Mouse (Mus musculus) neural tube, embryonic 10.5 days (tissue): ENCODE measurements around the gene Flvcr1.

Source experiments
- DNase-seq: peaks from one replicate; pipeline ENCODE4 v3.0.0-alpha.2; 2017; ENCODE audit warnings: low spot score; ENCODE audit errors: extremely low spot score

The Flvcr1 gene

DNA sequence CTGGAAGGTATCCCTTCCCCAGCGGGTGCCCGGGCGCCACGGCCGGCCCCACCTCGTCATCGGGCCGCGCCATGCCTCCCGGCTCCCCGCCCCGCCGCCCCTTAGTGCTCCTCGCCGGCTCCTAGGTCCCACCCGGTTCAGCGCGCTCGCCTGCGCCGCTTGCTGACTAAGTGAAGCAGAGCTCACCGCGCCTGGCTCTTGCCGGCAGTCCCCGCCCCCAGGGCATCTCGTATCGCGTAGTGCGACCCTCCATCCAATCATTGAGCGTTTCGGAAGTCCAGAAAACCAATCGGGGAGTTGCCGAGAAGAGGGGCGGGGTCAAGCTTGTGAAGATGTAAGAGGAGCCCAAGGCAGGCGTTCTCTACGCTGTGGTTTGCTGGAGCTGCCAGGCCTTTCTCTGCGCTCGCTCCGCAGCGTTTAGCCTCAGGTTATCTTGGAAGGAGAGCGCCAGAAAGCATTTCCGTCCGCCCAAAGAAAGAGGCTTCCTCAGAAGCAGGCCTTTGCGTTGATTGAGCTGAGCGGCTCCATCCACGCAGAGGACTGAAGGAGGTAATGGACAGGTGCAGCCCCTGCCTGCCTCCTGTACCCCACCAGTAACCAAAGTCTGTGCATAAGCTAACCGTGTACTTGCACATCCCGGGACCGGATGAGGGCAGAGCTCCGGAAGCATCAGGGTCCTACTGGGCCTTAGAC, at the start of gene Flvcr1:
Gene Flvcr1 (minus strand): TSS at position 138 of the 693 bp plus-strand sequence.
- DNase-seq: peak; percentile 95

- peak; percentile 48 for DNase-seq
Observed at GRCm38 (mm10) chr1:191075199-191075883, 49.4 kb upstream of the Flvcr1 start.

GRCm38 (mm10) chr1:191073486-191073885, 47.5 kb upstream of the Flvcr1 start:
- DNase-seq: no peak

- DNase-seq: no peak
Observed at GRCm38 (mm10) chr1:191073001-191073400, 47.0 kb upstream of the Flvcr1 start.

DNA sequence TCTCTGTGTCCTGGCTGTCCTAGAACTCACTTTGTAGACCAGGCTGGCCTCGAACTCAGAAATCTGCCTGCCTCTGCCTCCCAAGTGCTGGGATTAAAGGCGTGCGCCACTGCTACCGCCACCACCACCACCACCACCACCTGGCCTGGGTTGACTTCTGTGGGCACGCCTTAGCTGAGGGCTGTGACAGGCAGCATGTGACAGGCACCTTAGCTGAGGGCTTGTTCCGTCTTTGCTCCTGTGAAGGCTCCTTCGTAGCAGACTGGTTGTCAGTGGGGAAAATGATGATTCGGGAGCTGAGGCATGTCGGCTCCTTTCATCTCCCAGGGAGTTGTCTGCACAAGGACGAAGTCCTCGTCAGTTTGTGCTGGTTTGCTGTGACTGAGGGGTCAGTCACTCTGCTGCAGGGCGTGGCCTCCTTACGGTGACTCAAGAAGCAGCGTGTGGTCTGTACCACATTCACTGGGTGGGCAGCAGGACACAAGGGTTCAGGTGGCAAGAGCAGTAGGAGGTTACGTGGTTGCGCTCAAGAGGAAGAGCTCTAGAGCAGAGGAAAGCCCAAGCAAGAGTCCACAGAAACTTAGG, 46.5 kb upstream of the Flvcr1 start:
- DNase-seq: no peak

DNA sequence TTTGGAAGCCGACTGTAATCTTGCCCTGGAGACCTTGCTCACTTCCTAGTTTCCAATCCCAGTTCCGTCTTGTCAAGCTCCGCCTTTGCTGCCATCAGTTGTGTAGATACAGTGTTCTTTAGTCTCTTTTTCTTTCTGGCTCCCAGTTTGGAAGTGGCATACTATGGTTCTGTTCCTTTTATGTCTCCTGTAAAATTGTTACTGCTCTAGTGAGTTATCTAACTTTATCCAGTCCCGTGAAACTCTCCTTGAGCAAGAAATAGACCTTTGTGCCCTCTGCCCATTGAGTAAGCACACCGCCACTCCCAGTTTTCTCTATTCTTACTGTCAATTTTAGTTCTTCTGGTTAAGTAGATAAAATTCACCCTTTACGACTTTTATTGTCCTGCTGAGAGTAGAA, 45.7 kb upstream of the Flvcr1 start:
- no peak for DNase-seq

DNA sequence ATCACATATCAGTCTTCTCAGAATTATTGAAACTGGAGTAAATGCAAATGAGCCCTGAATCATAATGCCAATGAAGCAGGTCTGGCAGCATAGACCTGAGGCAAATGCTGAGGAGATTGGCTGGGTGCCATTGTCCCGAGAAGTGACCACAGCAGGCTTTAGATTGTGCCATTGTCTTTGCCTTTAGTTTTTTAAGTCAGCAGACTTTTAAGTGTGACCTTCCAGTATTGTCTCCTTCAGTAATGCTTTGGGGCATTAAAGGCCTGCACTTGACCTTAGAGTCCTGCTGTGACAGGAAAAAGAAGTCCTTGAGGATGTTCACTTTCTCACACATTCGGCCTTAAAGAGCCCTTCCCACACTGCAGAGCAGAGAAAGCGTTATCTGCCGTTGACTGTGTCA, 44.3 kb upstream of the Flvcr1 start:
- DNase-seq: no peak

GRCm38 (mm10) chr1:191068377-191068776, 42.4 kb upstream of the Flvcr1 start:
- no peak for DNase-seq

- no peak for DNase-seq
Observed at GRCm38 (mm10) chr1:191065188-191065587, 39.2 kb upstream of the Flvcr1 start.

GRCm38 (mm10) chr1:191064535-191064934, 38.6 kb upstream of the Flvcr1 start:
- DNase-seq: no peak

- no peak for DNase-seq
Observed at GRCm38 (mm10) chr1:191063700-191064099, 37.7 kb upstream of the Flvcr1 start.

- peak; percentile 91 for DNase-seq
Observed at GRCm38 (mm10) chr1:191062781-191063485, 37.0 kb upstream of the Flvcr1 start, which contains the start of the genes Tatdn3 and Nsl1. Gene Tatdn3, minus strand, starts transcription at chr1:191062932. Gene Nsl1, plus strand, starts transcription at chr1:191063012.

DNA sequence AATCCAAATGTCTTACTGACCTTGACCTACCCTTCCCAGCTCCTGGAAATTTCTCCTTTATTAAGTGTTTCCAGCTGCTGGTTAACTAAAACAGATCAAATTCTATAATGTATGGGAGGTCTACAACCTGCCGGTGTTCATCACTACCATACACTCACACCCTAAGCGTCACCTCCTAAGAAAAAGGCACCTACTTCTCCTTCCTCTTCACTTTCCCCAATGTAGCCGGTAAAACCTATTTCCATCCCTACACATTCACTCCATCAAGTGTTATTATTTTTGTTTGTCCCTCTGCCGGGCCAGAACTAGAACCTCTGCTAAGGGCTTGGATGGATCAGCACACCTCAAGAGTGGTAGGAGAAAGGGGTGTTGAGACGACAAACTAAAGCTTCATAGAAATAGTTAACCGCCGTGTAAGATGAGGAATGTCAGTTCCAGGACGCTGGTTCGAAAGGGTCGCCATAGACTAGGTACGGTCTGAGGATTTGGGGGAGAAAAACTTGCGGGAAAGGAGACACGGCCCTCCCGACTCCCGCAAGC, 36.4 kb upstream of the Flvcr1 start:
- no peak for DNase-seq

DNA sequence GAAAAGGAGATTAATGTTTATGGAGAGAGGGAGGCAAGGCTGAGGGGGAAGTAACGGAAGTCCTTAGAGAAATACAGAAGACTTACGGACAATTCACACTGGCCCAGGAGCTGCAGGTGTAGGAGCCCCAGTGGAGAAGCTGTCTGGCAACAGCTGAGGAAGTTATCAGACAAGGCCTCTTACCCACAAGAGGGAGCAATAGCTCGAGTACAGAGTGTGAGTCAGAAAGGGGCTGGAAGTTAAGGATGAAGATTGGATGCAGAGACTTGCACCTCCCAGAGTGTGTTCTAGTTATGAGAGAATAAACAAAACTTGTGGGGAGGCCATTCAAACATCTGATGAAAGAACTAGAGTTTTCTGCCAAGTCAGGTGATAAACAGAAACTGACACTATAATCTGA, 31.5 kb upstream of the Flvcr1 start:
- DNase-seq: no peak

DNA sequence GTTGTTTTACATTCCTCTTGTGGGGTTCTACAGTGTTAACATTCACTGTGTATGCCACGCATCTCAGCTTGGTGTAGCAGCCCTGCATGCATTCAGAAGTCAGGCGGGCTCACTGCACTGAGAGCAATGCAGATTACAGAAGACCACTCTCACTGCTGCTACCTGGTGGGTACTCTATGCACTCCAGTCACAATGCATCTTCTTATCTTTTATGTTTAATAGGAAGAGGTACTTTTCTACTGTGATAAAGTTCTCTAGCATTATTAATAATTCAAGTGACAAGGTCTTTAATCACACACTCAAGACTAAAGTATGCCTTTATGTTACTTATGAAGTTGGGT, 29.5 kb upstream of the Flvcr1 start:
- DNase-seq: no peak

GRCm38 (mm10) chr1:191054870-191055532, 29.0 kb upstream of the Flvcr1 start:
- no peak for DNase-seq

- DNase-seq: no peak
Observed at GRCm38 (mm10) chr1:191053555-191053954, 27.6 kb upstream of the Flvcr1 start.

GRCm38 (mm10) chr1:191046231-191046824, 20.4 kb upstream of the Flvcr1 start:
- DNase-seq: no peak

DNA sequence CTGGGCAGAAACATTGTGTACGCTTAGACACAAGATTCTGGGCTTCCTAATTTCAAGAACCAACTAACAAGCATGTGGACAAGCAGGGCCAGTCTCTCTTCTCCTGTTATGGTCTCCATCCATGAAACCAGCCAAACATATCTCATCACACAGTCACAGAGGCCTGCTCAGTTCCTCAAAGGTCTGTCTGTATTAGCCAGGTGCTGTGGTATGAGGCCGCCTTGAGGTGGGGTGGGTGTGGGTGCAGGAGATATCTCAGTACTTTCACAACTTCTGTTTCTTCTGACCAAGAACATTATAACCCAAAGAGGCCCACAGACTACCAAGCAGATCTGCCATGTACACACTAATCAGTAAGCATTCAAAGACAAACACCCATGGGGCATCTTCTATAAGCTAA, 19.3 kb upstream of the Flvcr1 start:
- DNase-seq: no peak

GRCm38 (mm10) chr1:191042688-191043087, 16.7 kb upstream of the Flvcr1 start:
- DNase-seq: no peak

DNA sequence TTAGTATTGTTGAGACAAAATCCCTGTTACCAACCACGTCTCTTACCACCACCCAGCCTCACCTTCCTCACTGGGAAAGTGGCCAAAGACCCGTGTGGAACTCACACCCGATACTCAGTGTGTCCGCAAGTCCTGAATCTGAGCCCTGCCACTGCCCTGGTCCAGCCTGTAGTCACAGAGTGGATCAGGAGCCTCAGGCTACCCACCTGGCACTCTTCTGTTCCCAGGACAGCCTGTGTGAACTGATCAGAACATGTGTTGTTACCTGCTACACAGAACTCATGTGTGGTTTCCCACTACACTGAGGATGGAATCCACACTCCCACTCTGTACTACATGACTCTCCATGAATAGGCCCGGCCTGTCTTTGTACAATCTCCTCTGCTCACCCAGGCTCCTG, 16.1 kb upstream of the Flvcr1 start:
- no peak for DNase-seq
